Mouse (Mus musculus) CD4-positive, CD25-positive, alpha-beta regulatory T cell, adult 9 weeks (primary cell): Measurements from ENCODE around the gene Trappc10. TPM values are rescaled to one million over a fixed set of nuclear protein-coding genes. Genes with fewer than 3 reads are reported as not detected.

Experiments
- polyA plus RNA-seq: library from polyadenylated mRNA; unstranded; fragments of 100-300 nt; shearing (Covaris generic); gene quantifications from one replicate; pipeline ENCODE4 v1.2.1, GENCODE M21; 2017

Gene Trappc10
- 4.2 TPM for polyA plus RNA-seq

GRCm38 (mm10) chr10:78244438-78245224 is at the start of gene Trappc10:
Gene Trappc10, minus strand, starts transcription at chr10:78244641.

DNA sequence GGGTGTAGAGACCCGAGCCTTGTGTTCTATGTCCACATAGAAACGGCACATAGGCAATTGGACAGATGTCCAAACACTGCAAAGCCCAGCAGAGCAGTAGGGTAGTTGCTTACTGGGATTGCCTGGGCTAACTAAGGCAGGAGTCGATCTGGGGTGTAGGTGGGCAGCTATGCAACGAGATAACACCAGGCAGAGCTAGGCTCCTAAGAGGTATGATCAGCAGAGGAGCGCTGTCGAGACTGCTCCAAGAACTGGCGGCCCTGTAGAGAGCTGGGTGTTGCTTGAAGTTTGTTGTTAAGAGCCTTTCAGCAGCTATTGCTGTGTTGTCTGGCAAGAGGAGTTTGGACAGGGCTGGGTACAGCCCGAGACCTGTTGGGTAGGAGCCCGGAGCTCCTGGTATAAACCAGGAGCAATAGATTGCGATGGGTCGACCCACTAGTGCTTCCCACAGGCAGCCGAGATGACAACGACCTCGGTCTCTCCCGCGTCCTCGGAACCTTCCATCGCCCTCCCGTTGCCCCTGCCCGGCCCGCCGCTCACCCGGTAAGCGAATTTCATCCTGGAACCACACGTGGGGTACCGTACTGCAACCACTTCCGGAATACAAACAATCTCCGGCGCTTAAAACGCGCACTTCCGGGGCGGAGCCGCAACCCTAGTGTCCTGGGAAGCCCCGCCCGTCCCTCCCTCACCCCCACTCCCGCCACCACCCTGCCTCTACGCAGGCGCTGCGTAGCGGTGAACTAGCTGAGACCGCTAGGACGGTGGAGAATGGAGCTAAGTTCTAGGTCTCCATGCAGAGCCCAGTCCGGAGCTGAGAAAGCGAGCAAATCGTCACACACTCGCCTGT is 59.7 kb downstream of the Trappc10 start, which contains the start of gene Pwp2:
Gene Pwp2 (minus strand): TSS at position 619 of the 850 bp plus-strand sequence.

DNA sequence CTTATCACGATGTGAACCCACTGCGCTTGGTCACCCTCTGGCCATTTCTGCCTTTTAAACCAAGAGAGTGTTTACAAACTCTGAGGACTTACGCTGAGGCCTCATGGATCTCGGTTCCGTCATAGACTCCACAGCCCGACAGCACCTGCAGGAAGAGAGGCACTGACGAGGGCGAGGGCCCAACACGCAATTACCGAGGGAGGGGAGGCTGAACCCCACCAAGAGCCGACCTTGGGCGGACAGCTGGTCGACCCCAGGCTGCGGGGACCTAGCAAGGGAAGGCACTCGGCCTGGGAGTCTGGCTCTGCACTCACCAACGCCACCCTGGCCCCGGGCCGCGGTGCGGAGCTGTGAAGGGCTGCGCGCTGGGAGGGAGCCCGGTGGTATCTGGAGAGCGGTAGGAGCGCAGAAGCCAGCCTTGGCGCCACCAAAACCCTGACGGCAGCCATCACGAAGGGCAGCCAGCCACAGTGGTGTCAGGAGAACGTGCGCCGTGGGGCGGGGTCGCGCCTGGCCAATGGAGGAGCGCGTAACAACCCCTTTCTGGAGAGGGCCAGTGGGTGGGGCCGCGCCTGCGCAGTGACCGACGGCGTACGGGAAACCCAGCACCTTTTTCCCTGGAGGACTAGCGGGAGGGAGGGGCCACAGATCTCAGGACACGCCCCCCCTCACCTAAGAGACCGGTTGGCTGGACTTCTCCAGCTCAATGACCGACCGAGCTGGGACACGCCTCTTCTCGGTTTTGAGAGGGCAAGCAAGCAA is 75.0 kb downstream of the Trappc10 start, which contains the start of gene D10Jhu81e:
Gene D10Jhu81e (minus strand): TSS at position 502 of the 762 bp plus-strand sequence.

Other genes with a start within 250 kb of the Trappc10 start
- gene Pfkl, start 234.6 kb downstream of the Trappc10 start, polyA plus RNA-seq = 98.7 TPM
- gene Dnmt3l, start 202.7 kb downstream of the Trappc10 start, polyA plus RNA-seq = not detected
- gene Aire, start 201.0 kb downstream of the Trappc10 start, polyA plus RNA-seq = 0.27 TPM
- gene Icosl, start 175.3 kb downstream of the Trappc10 start, polyA plus RNA-seq = 10.6 TPM
- 88.9 TPM for gene D10Jhu81e, start 74.9 kb downstream of the Trappc10 start, polyA plus RNA-seq
- gene Pwp2, start 59.5 kb downstream of the Trappc10 start, polyA plus RNA-seq = 35.2 TPM
- gene Agpat3, start 107.8 kb upstream of the Trappc10 start, polyA plus RNA-seq = 155 TPM
- 377 TPM for gene Rrp1, start 168.4 kb upstream of the Trappc10 start, polyA plus RNA-seq
- 144 TPM for gene Cstb, start 181.0 kb upstream of the Trappc10 start, polyA plus RNA-seq
- gene Pdxk, start 220.3 kb upstream of the Trappc10 start, polyA plus RNA-seq = 18.9 TPM